Mouse (Mus musculus) T-helper 17 cell (primary cell): ENCODE data around the gene Macrod1.

Source experiments
- in situ Hi-C, 2 experiments: fragments of 300-600 bp; cut with MboI, MseI; formaldehyde crosslinking; loops; 1 replicate in 1 of 2; 2 replicates in 1 of 2; pipeline ENCODE4 v1.15.1; 2025; ENCODE audit warnings: high pct_unique_total_duplicates in 2 of 2

The Macrod1 gene

GRCm38 (mm10) chr19:7077666-7078065 is 21.1 kb downstream of the Macrod1 start:
- in situ Hi-C loops, result loop anchor here in 1 of 2 experiments (25.0 kb wide), 1 partner anchor 390 kb away; no protein-coding TSS in a partner anchor

GRCm38 (mm10) chr19:7078271-7078670 is 21.7 kb downstream of the Macrod1 start:
- in situ Hi-C loops, result loop anchor here in 1 of 2 experiments (25.0 kb wide), 1 partner anchor 391 kb away; no protein-coding TSS in a partner anchor

GRCm38 (mm10) chr19:7081516-7082266 is 25.1 kb downstream of the Macrod1 start:
- in situ Hi-C loops, result loop anchor here (10.0 to 25.0 kb wide), 2 partner anchors 394 to 523 kb away; partner anchors contain the start of gene Lgals12 (in 1 of the 2)

- in situ Hi-C loops, result loop anchor here (10.0 to 25.0 kb wide), 2 partner anchors 396 to 522 kb away; partner anchors contain the start of gene Lgals12 (in 1 of the 2)
These were observed 26.6 kb downstream of the Macrod1 start for GRCm38 (mm10) chr19:7083035-7083794.

DNA sequence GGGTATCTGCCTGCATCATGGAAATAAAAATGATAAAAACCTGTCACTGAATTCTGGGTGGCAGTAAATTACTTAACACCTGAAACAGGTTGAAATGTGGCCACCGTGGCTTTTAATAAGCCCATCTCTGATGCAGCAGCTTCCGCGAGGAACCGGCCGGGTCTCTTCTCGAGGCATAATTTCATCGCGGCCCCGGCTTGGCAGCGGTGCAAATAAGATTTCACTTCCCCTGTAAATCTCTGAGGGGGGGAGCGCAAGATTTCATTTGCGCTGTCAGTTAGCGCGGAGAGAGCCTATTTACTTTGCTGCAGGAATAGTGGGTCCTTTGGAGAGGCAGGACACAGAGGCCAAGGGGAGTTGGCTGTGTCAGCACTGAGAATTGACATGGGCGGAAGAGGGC is 28.1 kb downstream of the Macrod1 start:
- in situ Hi-C loops, result loop anchor here (5.0 to 25.0 kb wide), 3 partner anchors 48 to 520 kb away; partner anchors contain the start of gene Lgals12 (in 1 of the 2)

GRCm38 (mm10) chr19:7088558-7088957 is 31.9 kb downstream of the Macrod1 start:
- in situ Hi-C loops, result loop anchor here (5.0 to 25.0 kb wide), 3 partner anchors 44 to 516 kb away; partner anchors contain the start of gene Lgals12 (in 1 of the 2)

DNA sequence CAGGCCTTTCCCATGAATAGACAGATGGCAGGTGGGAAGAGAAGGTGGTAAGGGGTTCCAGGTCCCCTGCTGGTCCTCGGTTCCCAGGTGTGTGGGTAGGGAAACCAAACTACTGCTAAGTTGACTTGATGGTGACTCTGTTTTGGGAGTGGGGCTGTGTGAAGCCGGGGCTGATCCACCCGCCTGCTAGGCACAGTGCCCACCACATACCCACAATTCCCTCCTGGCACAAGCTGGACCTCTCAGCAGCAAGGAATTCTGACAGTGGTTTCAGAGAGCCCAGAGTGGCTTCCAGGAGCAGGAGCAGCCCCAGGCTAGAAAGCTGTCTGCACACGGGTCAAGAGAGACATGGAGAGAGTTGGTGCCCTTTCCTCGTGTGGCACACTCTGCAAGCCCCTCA is 32.4 kb downstream of the Macrod1 start:
- in situ Hi-C loops, result loop anchor here (5.0 to 25.0 kb wide), 3 partner anchors 43 to 516 kb away; partner anchors contain the start of gene Lgals12 (in 1 of the 2)

- in situ Hi-C loops, result loop anchor here (5.0 to 25.0 kb wide), 3 partner anchors 42 to 515 kb away; partner anchors contain the start of gene Lgals12 (in 1 of the 2)
These were observed 33.2 kb downstream of the Macrod1 start for GRCm38 (mm10) chr19:7089842-7090251.

DNA sequence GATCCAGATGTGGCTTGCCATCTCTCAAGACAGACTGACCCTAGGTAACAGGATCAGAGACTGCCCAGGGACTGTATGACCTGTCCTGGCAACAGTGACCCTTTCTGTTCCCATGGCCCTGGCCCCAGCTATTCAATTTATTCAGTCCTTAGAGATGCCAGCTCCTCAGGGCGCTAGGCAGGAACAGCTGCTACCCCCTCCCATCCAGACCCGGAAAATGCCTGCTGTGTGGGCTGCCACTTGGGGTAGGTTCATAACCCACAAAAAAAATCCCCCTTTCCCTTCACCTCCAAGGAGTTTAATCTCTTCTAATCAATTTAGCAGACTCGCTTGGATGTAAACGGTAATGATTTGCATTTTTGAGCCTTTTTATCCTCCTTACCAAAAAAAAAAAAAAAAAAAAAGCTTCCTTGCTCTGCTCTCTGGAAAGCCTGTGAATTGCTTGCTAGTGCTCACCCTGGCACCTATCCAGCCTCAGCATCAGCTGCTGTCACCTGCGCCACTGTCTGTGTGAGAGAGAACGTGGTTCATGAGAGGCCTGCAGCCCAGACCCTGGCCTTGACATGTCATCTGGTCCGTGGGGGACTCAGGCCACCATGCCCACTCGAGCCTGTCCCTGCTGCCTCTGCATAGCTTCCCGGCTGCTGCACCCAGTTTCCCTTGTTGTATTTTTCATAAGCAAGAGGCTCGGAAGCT is 33.9 kb downstream of the Macrod1 start:
- in situ Hi-C loops, result loop anchor here in 1 of 2 experiments (25.0 kb wide), 1 partner anchor 403 kb away; no protein-coding TSS in a partner anchor

DNA sequence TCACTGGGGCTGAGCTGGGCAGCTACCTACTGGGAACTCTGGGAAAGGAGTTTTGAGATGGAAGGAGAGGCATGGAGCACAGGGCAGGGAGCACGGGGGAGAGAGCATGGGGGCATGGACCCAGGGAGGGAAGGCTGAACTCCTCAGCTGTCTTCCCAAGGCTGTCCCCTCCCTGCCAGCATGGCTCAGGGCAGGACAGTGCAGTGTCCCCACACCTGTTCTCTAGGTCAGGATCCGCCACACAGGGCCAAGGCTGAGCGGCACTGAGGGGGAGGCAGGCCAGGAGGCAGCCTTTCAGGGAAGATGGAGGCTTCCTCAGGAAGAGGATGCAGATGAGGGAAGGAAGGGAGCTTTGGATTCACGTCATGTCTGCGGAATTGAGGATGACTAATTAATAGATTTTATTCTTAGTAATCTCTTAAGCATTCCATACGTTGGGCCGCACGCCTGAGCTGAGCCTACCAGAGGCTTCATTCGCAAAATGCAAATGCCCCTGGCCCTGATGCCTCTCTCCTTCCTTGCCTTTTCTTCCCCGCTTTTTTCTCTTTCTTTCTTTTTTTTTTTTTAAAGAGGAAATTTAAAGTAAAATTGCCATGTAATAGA is 34.9 kb downstream of the Macrod1 start:
- in situ Hi-C loops, result loop anchor here in 1 of 2 experiments (25.0 kb wide), 1 partner anchor 404 kb away; no protein-coding TSS in a partner anchor

DNA sequence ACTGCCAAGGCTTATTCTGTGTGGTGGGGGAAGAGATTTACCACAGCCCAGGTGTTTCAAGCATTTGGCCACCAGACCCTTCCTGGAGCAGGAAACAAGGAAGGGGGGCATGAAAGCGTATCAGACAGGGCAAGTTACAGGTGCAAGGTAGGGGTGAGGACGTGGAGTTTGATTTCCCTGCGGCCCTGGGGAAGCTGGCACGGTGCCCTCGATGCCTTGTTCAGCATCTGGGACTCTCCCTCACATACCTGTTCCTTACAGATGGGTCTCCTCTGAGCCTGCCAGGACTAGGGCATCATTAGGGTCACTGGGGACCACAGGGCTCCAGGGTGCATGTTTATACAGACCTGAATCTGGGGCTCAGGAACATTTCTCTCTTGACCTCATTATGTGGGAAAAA is 36.1 kb downstream of the Macrod1 start:
- in situ Hi-C loops, result loop anchor here in 1 of 2 experiments (25.0 kb wide), 1 partner anchor 405 kb away; no protein-coding TSS in a partner anchor

DNA sequence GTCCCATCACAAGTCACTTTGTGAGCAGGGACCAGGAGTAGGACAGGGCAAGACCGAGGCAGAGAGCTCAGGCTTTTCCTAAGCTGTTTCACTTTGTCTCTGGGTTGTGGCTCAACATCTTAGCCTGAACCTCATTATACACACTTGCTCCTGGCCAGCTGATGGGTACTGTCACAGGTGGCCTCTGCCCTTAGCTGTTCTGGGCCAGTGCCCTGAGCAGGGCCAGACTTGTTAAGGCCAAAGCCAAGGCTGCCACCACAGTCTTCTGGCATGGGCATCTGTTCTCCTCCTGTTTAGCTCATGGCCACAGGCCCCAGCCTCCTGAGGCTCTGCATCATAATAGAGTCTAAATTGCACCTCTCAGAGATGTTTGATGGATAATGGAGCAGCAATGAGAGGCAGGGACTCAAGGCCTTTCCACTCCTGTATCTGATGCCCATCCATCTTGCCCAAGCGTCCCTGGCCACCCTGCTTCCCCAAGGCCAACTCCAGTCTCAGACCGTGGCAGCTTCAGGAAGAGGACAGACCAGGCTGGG is 43.1 kb downstream of the Macrod1 start:
- in situ Hi-C loops, result loop anchor here in 1 of 2 experiments (25.0 kb wide), 1 partner anchor 412 kb away; no protein-coding TSS in a partner anchor

DNA sequence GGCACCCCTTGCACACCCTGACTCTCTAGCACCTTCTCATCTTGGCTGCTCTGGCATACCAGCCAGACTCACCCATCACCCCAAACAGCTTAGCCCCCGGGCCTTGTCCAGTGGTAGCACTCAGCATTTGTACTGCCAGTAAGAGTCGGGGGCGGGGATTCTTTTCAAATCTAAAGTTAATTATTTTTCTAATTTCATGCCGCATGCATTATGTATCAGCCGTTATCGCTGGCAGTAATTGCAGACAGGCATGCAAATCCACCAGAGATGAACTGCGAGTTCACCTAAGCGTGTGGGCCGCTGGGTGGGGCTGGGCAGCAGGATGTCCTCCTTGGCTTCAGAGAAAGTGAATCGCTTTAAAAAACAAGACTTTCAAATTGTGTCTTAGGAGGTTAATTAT is 45.4 kb downstream of the Macrod1 start:
- in situ Hi-C loops, result no loop called here

DNA sequence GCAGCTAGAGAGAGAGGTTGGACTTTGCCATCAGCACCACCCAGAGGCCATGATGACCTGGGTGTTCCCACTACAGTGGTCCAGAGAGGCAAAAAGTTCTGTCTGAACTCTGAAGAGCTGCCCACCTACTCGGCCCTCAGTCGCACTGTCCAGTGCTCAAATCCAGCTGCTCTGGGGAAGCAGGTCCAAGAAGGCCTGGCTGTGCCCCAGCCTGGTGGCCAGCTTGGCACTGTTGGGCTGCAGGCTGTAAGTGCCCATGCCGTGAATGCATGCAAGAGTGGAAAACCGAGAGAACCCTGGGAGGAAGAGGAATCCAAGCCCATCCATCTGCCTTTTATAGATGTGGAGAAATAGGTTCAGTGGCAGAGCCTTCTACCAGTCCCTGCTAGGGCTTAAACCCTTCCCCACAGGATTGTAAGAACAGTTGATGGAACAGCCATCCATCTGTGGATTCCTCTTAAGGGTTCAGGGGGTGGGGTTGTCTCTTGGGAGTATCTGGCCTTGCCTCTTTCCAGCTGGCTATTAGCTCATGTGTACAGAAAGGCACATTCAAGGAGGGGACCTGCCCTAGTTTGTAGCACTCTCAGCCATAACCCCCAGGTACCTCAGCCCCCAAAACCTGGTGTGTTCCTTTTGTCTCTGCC is 46.9 kb downstream of the Macrod1 start:
- in situ Hi-C loops, result no loop called here

- in situ Hi-C loops, result no loop called here
These were observed 47.4 kb downstream of the Macrod1 start for GRCm38 (mm10) chr19:7103993-7104401.

DNA sequence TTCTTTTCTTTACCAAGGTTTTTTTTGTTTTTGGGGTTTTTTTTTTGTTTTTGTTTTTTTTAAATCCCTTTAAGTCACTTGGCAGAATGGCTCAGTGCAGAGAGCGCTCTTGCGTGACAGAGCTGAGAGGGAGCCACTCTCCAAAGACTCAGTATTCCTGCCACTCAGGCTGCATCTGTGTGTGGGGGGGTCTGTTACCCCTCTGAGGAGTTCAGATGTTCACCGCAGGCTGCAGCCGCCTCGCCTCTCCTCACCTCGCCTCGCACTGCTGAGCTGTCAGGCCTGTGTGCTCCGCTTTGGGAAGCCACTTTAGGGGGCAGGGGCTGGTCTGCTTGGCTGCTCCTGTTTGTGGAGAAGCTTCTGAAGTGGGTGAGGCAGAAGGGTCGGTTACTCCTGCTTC is 48.9 kb downstream of the Macrod1 start, which contains the start of gene Flrt1:
Gene Flrt1, minus strand, starts transcription at position 186 of the 400 bp plus-strand sequence.
- in situ Hi-C loops, result loop anchor here in 1 of 2 experiments (5.0 kb wide), 1 partner anchor 923 kb away; the partner anchor contains the start of gene Majin

- in situ Hi-C loops, result loop anchor here in 1 of 2 experiments (5.0 kb wide), 1 partner anchor 924 kb away; the partner anchor contains the start of gene Majin
These were observed 50.0 kb downstream of the Macrod1 start for GRCm38 (mm10) chr19:7106566-7106965.

DNA sequence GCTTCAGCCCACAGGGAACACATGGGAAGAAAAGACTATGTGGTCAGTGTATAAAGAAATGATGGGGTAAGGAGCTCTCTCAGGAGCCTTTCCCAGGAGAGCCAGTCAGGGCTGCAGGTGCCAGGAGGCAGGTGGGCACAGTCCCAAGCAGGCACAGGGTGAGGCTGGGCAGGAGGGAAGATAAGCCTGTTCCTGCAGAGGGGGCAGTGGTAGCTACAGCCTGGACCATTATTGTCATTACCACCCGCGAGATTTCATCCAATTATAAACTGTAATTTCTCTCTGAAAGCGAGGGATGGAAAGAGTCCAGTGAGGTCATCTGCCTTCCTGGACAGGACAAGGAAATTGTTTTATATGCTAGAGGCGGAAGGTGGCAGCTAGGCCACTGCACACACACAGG is 50.6 kb downstream of the Macrod1 start:
- in situ Hi-C loops, result loop anchor here in 1 of 2 experiments (5.0 kb wide), 1 partner anchor 925 kb away; the partner anchor contains the start of gene Majin
